Mouse (Mus musculus) lung, embryonic 14.5 days (tissue): ENCODE results near the gene Med4. TPM values are rescaled to one million over a fixed set of nuclear protein-coding genes. Genes with fewer than 3 reads are reported as not detected.

ENCODE experiments used
- ATAC-seq: fragments of 200-750 bp; cut with Nextera tagmentation; 2 replicates; pipeline ENCODE4 v1.8.0; 2017; ENCODE audit warnings: mild to moderate bottlenecking, moderate TSS enrichment, moderate library complexity; ENCODE audit not compliant: insufficient read depth
- DNase-seq: peaks from one replicate; pipeline ENCODE4 v3.0.0-alpha.2; 2015
- H3K27ac ChIP-seq: fragments of 300-500 bp; sonication (generic); 2 replicates; pipeline ENCODE4 v1.5.1; 2014; ENCODE audit warnings: low read depth, mild to moderate bottlenecking, moderate library complexity
- H3K27me3 ChIP-seq: fragments of 300-500 bp; sonication (generic); 2 replicates; pipeline ENCODE4 v1.6.1; 2014; ENCODE audit warnings: low read length, control low read depth; ENCODE audit not compliant: insufficient read depth
- H3K36me3 ChIP-seq: fragments of 300-500 bp; sonication (generic); 2 replicates; pipeline ENCODE4 v1.6.1; 2014; ENCODE audit warnings: control low read depth; ENCODE audit not compliant: insufficient read depth
- H3K4me1 ChIP-seq: fragments of 300-500 bp; sonication (generic); 2 replicates; pipeline ENCODE4 v1.6.1; 2014; ENCODE audit warnings: antibody characterized with exemption, control low read depth; ENCODE audit not compliant: insufficient read depth
- H3K4me2 ChIP-seq: fragments of 300-500 bp; sonication (generic); 2 replicates; pipeline ENCODE4 v1.6.1; 2014; ENCODE audit warnings: mild to moderate bottlenecking
- H3K4me3 ChIP-seq: fragments of 300-500 bp; sonication (generic); 2 replicates; pipeline ENCODE4 v1.5.1; 2014; ENCODE audit warnings: low read depth, low read length
- H3K9ac ChIP-seq: fragments of 300-500 bp; sonication (generic); 2 replicates; pipeline ENCODE4 v1.6.1; 2014
- H3K9me3 ChIP-seq: fragments of 300-500 bp; sonication (generic); 2 replicates; pipeline ENCODE4 v1.6.1; 2016; ENCODE audit warnings: low read depth, low read length, control low read depth
- CTCF ChIP-seq: IDR thresholded peaks from 2 replicates; pipeline ENCODE4 v1.5.1; 2016; ENCODE audit warnings: antibody characterized with exemption, low read depth
- WGBS: fragments of 180-500 bp; shearing (Covaris S2); extraction: QIAGEN DNeasy Blood & Tissue Kit; methylation state at CpG from one replicate; pipeline ENCODE4 v1.1.7; 2014; 5-methylcytosine and 5-hydroxymethylcytosine counted together
- polyA plus RNA-seq: library from polyadenylated mRNA; unstranded; fragments of >200 nt; fragmentation: Nextera tagmentation; extraction: Ambion mirVana; gene quantifications from 2 replicates; pipeline ENCODE4 v1.2.1, GENCODE M21; 2014

Gene Med4
- polyA plus RNA-seq, 1 experiment from 2014 or later: 91.8 TPM

DNA sequence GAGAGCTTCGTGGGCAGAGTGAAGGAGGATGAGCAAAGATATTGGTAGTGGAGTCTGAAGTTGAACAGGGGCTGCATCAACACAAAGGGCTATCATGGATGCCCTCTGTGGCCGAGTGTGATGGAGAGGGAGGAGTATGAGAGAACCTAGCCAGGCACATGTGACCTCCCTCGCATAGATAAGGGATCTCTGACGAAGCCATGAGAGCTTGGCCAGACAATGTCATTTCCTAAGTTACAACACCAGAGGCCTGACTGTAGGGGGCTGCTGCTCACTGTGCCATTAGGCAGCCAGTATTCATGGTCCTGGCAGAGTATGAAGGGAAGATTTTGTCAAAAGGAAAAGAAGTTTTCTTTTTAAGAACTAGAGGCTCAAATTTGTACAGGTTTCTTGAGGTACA lies 37.2 kb downstream of the Med4 start:
- WGBS: 38% methylated on average over 4 of the region's 4 CpGs
- no peak for DNase-seq

DNA sequence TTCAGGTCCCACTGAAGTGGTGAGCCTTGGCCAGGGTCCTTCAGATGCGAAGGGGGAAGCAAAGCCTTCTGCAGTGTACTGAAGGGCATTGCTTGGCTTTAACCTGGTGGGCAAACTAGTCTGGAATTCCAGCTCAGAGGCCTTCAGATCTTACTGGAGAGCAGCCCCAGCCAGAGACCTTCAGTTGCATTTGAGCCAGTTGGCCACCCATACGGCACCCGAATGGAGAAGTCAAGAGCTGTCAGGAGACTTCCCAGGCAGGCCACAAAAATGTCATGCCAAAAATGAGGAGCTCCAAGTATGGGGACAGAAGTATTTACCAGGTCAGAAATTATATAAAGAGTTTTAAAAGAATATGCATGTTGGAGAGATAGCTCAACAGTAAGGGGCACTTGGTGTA lies 38.2 kb downstream of the Med4 start, which contains the start of gene Nudt15:
Gene Nudt15 (minus strand): TSS at position 192 of the 400 bp plus-strand sequence.
- ATAC-seq (no peak), DNase-seq (no peak)
- WGBS: 84% methylated on average over 3 of the region's 3 CpGs
- Histone ChIP-seq H3K4me3 (no peak within 1 kb of the TSS), H3K9me3 (no peaks in the 10 kb centered on the region), H3K4me2 (no peak within 1 kb of the TSS), H3K36me3 (no peaks in the 10 kb centered on the region), H3K4me1 (no peaks in the 10 kb centered on the region), H3K27ac (no peak within 1 kb of the TSS), H3K9ac (no peak within 1 kb of the TSS), H3K27me3 (no peaks in the 10 kb centered on the region)
- no peak for TF ChIP-seq CTCF

More for the DNA sequence above, 37.2 kb downstream of the Med4 start:
- Histone ChIP-seq H3K9me3 (no peaks in the 10 kb centered on the region), H3K36me3 (no peaks in the 10 kb centered on the region), H3K27me3 (no peaks in the 10 kb centered on the region), H3K27ac (no peak overlapping the region), H3K9ac (no peak overlapping the region), H3K4me3 (no peak overlapping the region), H3K4me2 (no peak overlapping the region), H3K4me1 (no peaks in the 10 kb centered on the region)
- TF ChIP-seq CTCF: no peak
- no peak for ATAC-seq

DNA sequence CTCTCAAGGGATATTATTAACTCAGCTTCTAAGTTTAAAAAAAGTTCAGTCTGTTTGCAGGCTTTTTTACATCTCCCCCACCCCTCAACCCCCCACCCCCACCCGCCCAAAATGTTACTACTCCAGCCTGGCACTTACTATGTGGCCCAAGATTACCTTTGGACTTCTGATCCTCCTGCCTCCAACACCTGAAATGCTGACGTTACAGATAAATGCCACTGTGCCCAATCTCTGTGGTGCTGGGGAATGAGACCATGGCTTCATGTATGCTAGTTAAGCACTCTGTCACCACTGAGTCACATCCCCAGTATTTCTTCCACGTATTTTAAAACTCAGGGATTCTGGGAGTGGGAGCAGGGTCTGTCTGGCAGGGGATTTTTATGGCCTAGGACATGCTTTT lies 40.5 kb downstream of the Med4 start:
- TF ChIP-seq CTCF: no peak
- Histone ChIP-seq H3K9me3 (no peaks in the 10 kb centered on the region), H3K4me2 (no peak overlapping the region), H3K27me3 (no peaks in the 10 kb centered on the region), H3K36me3 (0 out of 2 replicates have a peak, but pooled peaks cover 6% of the 10 kb centered on the region), H3K4me3 (no peak overlapping the region), H3K4me1 (0 out of 2 replicates have a peak, but pooled peaks cover 2% of the 10 kb centered on the region), H3K27ac (no peak overlapping the region), H3K9ac (no peak overlapping the region)
- no peak for ATAC-seq
- 51% methylated on average over 3 of the region's 3 CpGs for WGBS
- DNase-seq: no peak

DNA sequence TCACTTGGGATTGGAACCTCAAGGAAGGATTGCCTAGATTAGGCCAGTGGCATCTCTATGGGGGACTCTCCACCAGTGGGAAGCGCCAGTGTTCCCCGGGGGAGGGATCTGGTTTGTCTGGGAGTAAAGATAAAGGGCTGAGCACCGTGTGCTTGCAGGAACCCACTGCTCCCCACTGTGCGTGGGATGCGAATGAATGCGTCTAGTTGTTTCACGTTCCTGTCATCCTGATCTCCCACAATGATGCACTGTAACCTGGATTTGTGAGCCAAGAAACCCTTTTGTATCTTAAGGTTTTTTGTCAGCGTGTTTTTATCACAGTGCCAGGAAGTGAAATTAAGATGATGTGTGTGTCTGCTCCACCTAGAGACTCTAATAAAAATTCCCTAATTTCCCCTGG lies 40.9 kb downstream of the Med4 start:
- no peaks in the 10 kb centered on the region for H3K27me3 ChIP-seq
- 0 out of 2 replicates have a peak, but pooled peaks cover 6% of the 10 kb centered on the region for H3K36me3 ChIP-seq
- DNase-seq (no peak), ATAC-seq (no peak)
- no peak overlapping the region for H3K4me2 ChIP-seq
- no peak overlapping the region for H3K4me3 ChIP-seq
- 57% methylated on average over 8 of the region's 8 CpGs for WGBS
- H3K27ac ChIP-seq: no peak overlapping the region
- no peaks in the 10 kb centered on the region for H3K9me3 ChIP-seq
- no peak overlapping the region for H3K9ac ChIP-seq
- TF ChIP-seq CTCF: no peak
- 0 out of 2 replicates have a peak, but pooled peaks cover 2% of the 10 kb centered on the region for H3K4me1 ChIP-seq

DNA sequence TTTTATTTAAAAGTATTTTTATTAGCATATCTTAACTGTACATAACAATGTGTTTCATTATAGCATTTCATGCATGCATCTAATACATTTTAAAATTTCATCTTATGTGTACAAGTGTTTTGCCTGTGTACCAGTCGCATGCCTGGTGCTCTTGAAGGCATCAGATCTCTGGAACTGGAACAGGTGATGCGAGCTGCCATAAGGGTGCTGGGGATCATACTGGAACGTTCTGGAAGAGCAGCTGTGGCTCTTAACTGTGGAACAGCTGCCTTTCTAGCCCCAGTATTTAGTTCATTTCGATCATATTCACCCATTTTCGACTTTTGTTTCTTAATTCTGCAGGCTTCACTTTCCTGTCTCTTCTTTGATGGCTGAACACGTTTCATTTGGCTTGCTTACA lies 41.3 kb downstream of the Med4 start:
- H3K4me3 ChIP-seq: no peak overlapping the region
- no peak overlapping the region for H3K27ac ChIP-seq
- 0 out of 2 replicates have a peak, but pooled peaks cover 2% of the 10 kb centered on the region for H3K4me1 ChIP-seq
- DNase-seq (no peak), ATAC-seq (no peak)
- H3K27me3 ChIP-seq: no peaks in the 10 kb centered on the region
- no peak for TF ChIP-seq CTCF
- no peak overlapping the region for H3K4me2 ChIP-seq
- 74% methylated on average over 6 of the region's 6 CpGs for WGBS
- H3K9ac ChIP-seq: no peak overlapping the region
- no peaks in the 10 kb centered on the region for H3K9me3 ChIP-seq
- 0 out of 2 replicates have a peak, but pooled peaks cover 8% of the 10 kb centered on the region for H3K36me3 ChIP-seq

DNA sequence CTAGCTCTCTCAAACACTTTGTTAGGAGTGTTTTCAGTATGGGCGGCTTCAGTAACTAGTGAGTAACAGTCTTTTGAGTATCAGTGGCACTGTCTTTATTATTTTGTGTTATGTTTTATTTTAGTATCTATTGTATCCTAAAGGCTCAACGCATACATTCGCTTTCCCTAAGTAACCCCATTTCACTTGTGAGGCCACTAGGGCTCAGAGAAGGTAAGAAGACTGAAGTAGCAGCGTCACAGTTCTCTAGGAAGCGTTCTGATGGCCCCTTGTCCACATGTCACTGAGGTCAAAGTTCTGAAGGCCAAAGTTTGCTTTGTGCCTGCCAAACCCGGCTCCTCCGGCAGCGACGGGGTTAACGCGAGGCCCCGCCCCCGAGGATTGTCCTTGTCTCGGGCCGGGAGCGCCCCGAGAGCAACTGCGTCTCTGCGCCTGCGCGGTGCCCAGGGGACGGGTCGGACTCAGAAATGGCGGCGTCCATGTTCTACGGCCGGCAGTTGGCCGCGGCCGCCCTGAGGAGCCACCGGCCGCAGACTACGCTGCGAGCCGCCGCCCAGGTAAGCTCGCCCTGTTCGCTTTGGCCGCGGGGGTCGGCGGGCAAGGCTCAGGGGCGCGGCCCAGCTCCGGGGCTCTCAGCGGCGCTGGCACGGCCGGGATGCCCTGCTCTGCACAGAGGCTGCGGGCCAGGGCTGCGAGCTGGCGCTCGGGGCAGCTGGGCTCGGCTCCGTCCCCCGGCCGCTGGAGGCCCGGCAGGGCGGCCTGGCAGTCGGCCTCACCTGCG lies 42.7 kb downstream of the Med4 start:
- WGBS: 4% methylated on average over 61 of the region's 61 CpGs
- ATAC-seq: peak; percentile 97
- 0 out of 2 replicates have a peak, but pooled peaks cover 2% of the 10 kb centered on the region for H3K4me1 ChIP-seq
- no peaks in the 10 kb centered on the region for H3K9me3 ChIP-seq
- H3K9ac ChIP-seq: peak overlapping the region; percentile 95
- H3K27me3 ChIP-seq: no peaks in the 10 kb centered on the region
- no peak for TF ChIP-seq CTCF
- H3K27ac ChIP-seq: peak overlapping the region; percentile 75
- H3K4me2 ChIP-seq: peak overlapping the region; percentile 70
- DNase-seq: peak; percentile 98
- 0 out of 2 replicates have a peak, but pooled peaks cover 10% of the 10 kb centered on the region for H3K36me3 ChIP-seq
- peak overlapping the region; percentile 94 for H3K4me3 ChIP-seq

DNA sequence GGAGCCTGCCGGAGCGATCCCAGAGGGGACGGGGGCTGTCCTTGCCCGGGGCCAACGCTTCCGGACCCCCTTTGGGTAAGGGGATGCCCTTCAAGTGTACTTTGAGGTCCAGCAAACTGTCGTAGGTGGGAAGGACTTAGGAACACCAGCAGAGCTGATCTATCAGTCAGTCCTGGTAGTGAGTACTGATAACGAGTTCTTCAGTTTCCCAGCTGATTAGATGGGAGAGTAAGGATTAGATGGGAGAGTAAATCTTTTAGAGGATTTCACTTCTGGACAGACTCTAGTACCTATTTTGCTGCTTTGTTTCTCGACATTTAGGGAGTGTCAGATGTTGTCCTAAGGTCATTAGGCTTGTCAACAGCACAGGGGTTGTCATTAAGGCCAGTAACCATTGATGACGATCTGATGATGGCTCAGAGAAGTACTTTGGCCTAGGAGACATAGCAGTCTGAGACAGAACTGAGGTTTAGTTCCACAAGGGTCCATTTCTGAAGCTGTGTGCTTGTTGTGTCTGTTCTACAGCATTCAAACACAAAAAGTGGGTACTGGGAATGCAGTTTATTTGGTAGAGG lies 43.4 kb downstream of the Med4 start:
- H3K36me3 ChIP-seq: 0 out of 2 replicates have a peak, but pooled peaks cover 10% of the 10 kb centered on the region
- peak overlapping the region; percentile 94 for H3K4me3 ChIP-seq
- H3K27ac ChIP-seq: peak overlapping the region; percentile 75; the same call in 1 of the 2 replicates
- H3K9me3 ChIP-seq: no peaks in the 10 kb centered on the region
- H3K27me3 ChIP-seq: no peaks in the 10 kb centered on the region
- H3K9ac ChIP-seq: peak overlapping the region; percentile 95
- DNase-seq: peak; percentile 3
- peak overlapping the region; percentile 70 for H3K4me2 ChIP-seq
- no peak for ATAC-seq
- no peak for TF ChIP-seq CTCF
- H3K4me1 ChIP-seq: 0 out of 2 replicates have a peak, but pooled peaks cover 2% of the 10 kb centered on the region
- under 1% methylated on average over 10 of the region's 10 CpGs for WGBS

Other genes starting within 250 kb of the Med4 start
- 19.3 and 23.9 TPM in 2 replicates for gene Rb1, start 184.2 kb upstream of the Med4 start, polyA plus RNA-seq
- 630 and 663 TPM in 2 replicates for gene Itm2b, start 124.7 kb upstream of the Med4 start, polyA plus RNA-seq
- gene Sucla2, start 15.3 kb downstream of the Med4 start, polyA plus RNA-seq: 102 and 112 TPM in 2 replicates
- 7.2 and 9.0 TPM in 2 replicates for gene Nudt15, start 38.2 kb downstream of the Med4 start, polyA plus RNA-seq
- gene Gm21750, start 151.2 kb downstream of the Med4 start, polyA plus RNA-seq: not detected in 2 replicates